Mouse (Mus musculus) heart, embryonic 10.5 days (tissue): ENCODE measurements at regions not wholly inside any gene's neighbourhood (a gene's known extent, or its start where the extent isn't known, plus 50 kb on each side); places are given as distances from the start of the nearest gene placed in this dataset.

Source experiments
- DNase-seq: peaks from one replicate; pipeline ENCODE4 v3.0.0-alpha.2; 2017; ENCODE audit warnings: low spot score
- H3K27ac ChIP-seq: fragments of 300-500 bp; sonication (generic); 2 replicates; pipeline ENCODE4 v1.5.1; 2016; ENCODE audit warnings: mild to moderate bottlenecking
- H3K27me3 ChIP-seq: fragments of 300-500 bp; sonication (generic); 2 replicates; pipeline ENCODE4 v1.6.1; 2016; ENCODE audit warnings: mild to moderate bottlenecking; ENCODE audit not compliant: poor library complexity, insufficient read depth, severe bottlenecking
- H3K36me3 ChIP-seq: fragments of 300-500 bp; sonication (generic); 2 replicates; pipeline ENCODE4 v1.6.1; 2016; ENCODE audit warnings: mild to moderate bottlenecking, moderate library complexity
- H3K4me1 ChIP-seq: fragments of 300-500 bp; sonication (generic); 2 replicates; pipeline ENCODE4 v1.6.1; 2016; ENCODE audit warnings: mild to moderate bottlenecking
- H3K4me3 ChIP-seq: fragments of 300-500 bp; sonication (generic); 2 replicates; pipeline ENCODE4 v1.5.1; 2016; ENCODE audit warnings: mild to moderate bottlenecking, moderate library complexity
- H3K9me3 ChIP-seq: fragments of 300-500 bp; sonication (generic); 2 replicates; pipeline ENCODE4 v1.6.1; 2016; ENCODE audit warnings: mild to moderate bottlenecking, moderate library complexity
- WGBS: fragments of 180-500 bp; shearing (Covaris S2); methylation state at CpG from one replicate; pipeline ENCODE4 v1.1.7; 2016; 5-methylcytosine and 5-hydroxymethylcytosine counted together

DNA sequence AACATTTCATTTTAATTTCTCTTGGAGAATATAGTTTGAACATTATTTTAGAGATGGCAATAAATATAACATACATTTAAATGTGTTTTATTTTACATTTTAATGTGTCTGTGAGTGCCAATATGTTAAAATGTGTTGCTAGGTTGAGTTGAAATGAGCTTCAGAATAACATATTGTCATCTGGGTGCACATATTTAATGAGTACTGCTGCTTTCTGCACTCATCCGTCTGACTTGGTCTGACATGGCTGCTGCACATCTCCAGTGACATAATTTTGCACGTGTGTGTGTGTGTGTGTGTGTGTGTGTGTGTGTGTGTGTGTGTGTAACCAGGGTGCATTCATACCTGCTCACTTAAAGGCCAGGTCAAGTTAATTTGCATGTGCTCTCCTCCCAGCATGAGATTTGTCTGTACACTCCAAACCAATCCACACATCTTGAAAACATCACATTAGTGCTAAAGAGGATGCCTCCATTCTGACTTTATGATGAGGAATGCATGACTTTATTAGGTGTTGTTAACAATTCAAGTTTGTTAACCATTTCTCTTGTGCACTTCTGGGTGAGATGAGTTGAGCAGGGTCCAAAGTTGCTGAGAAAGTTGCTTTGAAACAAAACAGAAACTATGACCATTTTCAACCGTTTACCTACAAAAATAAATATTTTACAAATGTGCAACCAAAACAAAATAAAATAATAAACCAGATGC, 334.6 kb downstream of the C1d start:
- Histone ChIP-seq H3K9me3 (no peaks in the 10 kb centered on the region), H3K27me3 (no peaks in the 10 kb centered on the region), H3K4me1 (no peaks in the 10 kb centered on the region), H3K4me3 (no peak overlapping the region), H3K27ac (no peak overlapping the region), H3K36me3 (no peaks in the 10 kb centered on the region)
- 52% methylated on average over 3 of the region's 3 CpGs for WGBS
- DNase-seq: no peak

DNA sequence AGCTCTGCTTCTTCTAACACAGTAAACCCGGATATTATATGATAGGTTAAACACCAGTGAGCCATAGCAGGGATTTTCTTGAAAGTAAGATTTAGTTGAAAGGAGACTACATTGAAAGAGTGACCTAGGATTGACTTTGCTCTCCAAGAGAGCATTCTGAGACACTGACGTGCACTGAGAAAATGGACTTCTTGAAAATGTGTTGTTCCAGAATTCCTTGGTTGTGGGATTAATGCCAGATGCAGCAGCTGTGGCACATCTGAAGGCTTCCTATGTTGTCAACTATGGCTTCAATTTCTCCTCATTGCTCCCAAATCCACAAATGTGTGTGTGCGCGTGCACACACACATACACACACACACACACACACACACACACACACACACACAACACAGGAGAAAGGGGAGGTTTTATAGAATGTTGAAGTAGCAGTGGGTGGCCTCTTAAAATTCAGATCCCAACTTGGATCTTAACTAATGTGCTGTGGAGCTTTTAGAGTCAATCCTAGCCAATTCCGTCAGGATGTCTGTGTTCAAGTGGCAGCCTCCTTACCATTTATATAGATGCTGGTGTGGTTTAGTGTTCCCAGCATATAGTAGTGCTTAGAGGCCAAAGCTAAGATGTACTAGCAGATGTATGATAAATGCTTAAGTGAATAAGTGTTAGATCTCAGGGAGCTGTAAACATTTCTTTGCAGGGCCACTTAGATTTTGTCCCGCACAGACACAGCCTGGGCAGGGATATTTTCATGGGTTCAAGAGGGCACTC, 346.5 kb downstream of the C1d start:
- H3K27me3 ChIP-seq: no peaks in the 10 kb centered on the region
- 81% methylated on average over 6 of the region's 6 CpGs for WGBS
- H3K27ac ChIP-seq: no peak overlapping the region
- H3K4me3 ChIP-seq: no peak overlapping the region
- no peaks in the 10 kb centered on the region for H3K9me3 ChIP-seq
- no peak for DNase-seq
- H3K36me3 ChIP-seq: no peaks in the 10 kb centered on the region
- no peaks in the 10 kb centered on the region for H3K4me1 ChIP-seq

- H3K27ac ChIP-seq: no peak overlapping the region
- no peaks in the 10 kb centered on the region for H3K27me3 ChIP-seq
- H3K4me1 ChIP-seq: no peaks in the 10 kb centered on the region
- WGBS: 73% methylated on average over 3 of the region's 3 CpGs
- H3K36me3 ChIP-seq: no peaks in the 10 kb centered on the region
- no peaks in the 10 kb centered on the region for H3K9me3 ChIP-seq
- no peak overlapping the region for H3K4me3 ChIP-seq
- no peak for DNase-seq
Observed at GRCm38 (mm10) chr11:17620462-17621248, 333.0 kb downstream of the Etaa1 start.

DNA sequence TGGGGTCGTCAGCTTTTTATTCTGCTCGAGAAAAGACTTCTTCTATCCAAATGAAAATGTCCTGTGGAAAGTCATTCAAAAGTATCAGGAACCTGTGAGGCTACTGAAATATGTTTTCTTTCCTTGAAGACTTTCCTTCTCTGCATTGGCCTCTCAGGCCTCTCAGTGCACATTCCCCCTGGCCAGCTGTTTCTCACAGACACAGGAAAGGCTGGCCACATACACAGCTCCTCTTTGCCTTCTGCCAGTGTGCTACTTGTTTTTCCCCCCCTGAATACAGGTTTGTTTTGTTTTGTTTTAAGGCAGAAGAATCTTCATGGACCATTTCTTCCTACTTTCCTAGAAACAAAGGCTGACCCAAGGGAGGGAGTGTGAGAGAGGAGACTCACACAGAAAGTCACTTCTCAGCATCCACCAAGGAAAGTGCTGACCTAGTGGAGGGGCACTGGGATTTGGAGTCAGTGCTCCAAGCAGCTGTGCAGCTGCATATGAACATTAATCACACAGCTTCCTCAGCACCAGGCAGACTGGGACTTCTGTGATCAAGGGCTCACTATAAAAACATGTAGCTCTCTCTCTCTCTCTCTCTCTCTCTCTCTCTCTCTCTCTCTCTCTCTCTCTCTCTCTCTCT, 324.0 kb downstream of the Etaa1 start:
- no peaks in the 10 kb centered on the region for H3K36me3 ChIP-seq
- H3K27me3 ChIP-seq: no peaks in the 10 kb centered on the region
- H3K9me3 ChIP-seq: no peaks in the 10 kb centered on the region
- H3K27ac ChIP-seq: no peak overlapping the region
- WGBS: 64% methylated on average over 2 of the region's 2 CpGs
- H3K4me1 ChIP-seq: no peaks in the 10 kb centered on the region
- no peak for DNase-seq
- H3K4me3 ChIP-seq: no peak overlapping the region

GRCm38 (mm10) chr11:17630172-17630553, 323.5 kb downstream of the Etaa1 start:
- Histone ChIP-seq H3K9me3 (no peaks in the 10 kb centered on the region), H3K27ac (no peak overlapping the region), H3K27me3 (no peaks in the 10 kb centered on the region), H3K4me1 (no peaks in the 10 kb centered on the region), H3K36me3 (no peaks in the 10 kb centered on the region), H3K4me3 (no peak overlapping the region)
- WGBS: no CpG with 5 or more reads among the region's 1 CpGs
- DNase-seq: no peak

DNA sequence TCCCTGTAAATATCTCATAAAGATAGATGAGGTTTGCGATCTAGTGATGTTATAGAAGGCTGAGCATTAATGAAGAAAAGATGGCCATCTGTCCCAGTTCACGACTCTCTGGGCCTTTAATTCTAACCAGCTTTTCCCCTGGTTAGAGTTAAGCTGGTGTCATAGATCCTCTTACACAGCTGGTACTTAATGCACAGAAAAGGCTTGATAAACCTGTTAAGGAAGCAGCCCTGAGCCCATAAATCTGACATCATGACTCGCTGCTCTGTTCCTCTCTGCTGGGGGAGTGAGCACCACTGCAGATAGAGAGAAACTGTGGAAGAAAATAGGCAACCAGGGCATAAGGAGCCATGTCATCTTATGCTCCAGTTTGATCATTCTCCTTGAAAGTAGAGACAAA, 316.5 kb downstream of the Etaa1 start:
- WGBS: 65% methylated on average over 3 of the region's 3 CpGs

DNA sequence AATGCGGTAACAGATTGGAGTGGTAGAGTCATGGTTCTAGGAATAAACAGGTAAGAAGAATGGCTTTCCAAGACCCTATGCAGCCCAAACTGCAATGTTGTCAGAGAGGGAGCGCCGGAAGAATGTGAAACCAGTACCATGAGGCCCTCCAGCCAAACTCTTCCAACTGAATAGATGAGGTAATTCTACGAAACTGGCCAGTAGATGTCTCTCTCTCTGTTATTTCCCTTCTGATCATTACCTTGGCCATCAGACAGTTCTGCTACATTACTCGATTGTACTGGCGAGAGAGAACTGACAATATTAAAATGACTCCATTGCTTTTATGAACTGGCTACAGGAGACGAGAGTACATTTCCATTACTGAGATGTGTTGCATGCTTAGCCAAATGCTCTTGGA, 313.8 kb downstream of the Etaa1 start:
- WGBS: 67% methylated on average over 7 of the region's 7 CpGs
- no peak for DNase-seq
- Histone ChIP-seq H3K27ac (no peak overlapping the region), H3K4me3 (no peak overlapping the region), H3K4me1 (no peaks in the 10 kb centered on the region), H3K36me3 (no peaks in the 10 kb centered on the region), H3K9me3 (no peaks in the 10 kb centered on the region), H3K27me3 (no peaks in the 10 kb centered on the region)

More for the DNA sequence above, 316.5 kb downstream of the Etaa1 start:
- H3K36me3 ChIP-seq: no peaks in the 10 kb centered on the region
- H3K4me1 ChIP-seq: no peaks in the 10 kb centered on the region
- no peaks in the 10 kb centered on the region for H3K27me3 ChIP-seq
- no peak for DNase-seq
- H3K4me3 ChIP-seq: no peak overlapping the region
- H3K9me3 ChIP-seq: no peaks in the 10 kb centered on the region
- H3K27ac ChIP-seq: no peak overlapping the region

DNA sequence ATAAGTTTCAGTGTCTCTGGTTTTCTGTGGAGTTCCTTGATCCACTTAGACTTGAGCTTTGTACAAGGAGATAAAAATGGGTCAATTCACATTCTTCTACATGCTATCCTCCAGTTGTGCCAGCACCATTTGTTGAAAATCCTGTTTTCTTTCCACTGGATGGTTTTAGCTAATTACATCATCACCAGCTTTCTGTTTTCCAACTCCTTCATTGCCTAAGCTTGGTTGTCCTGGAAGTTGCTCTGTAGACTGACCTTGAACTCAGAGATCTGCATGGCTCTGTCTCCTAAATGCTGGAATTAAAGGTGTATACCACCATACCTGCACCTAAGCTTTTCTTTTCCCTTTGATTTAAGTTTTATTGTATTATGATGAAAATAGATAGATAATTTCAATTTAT, 306.2 kb downstream of the Etaa1 start:
- H3K27me3 ChIP-seq: no peaks in the 10 kb centered on the region
- H3K27ac ChIP-seq: no peak overlapping the region
- H3K9me3 ChIP-seq: no peaks in the 10 kb centered on the region
- H3K4me3 ChIP-seq: no peak overlapping the region
- H3K36me3 ChIP-seq: no peaks in the 10 kb centered on the region
- no peak for DNase-seq
- no peaks in the 10 kb centered on the region for H3K4me1 ChIP-seq

DNA sequence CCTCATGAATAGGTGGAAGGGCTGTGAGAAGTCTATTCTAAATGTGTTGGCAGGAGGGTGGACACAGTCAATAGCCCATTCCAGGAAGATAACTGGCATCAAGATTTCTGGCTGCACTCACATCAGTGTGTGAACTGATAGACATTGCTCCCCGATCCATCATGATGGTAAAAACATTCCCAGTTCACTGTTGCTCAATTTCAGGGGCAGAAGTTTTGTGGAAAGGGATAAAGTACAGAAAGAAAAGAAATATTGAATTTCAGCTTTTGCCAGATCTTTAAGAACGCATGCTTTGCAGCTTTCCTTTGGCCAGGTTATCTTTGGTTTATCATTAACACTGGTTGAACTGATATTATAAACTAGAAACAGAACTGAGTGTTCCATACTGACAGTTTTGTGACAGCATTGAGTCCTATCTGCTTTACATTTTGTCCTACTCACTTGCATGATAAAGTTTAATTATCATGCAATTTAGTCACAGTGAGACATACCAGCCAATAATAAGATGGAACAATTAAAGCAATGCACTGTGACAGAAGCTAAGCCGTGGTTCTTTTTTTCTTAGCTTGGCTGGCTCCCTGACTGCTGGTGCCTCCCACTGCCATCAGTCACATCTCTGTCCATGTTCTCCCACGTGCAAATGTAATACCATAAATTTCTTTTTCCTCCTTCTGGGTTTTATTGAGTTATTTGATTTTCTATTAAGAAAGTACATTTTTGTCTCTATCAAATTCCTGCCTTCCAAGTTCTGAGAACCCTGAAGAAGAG, 302.1 kb downstream of the Etaa1 start:
- Histone ChIP-seq H3K9me3 (no peaks in the 10 kb centered on the region), H3K27me3 (no peaks in the 10 kb centered on the region), H3K4me3 (no peak overlapping the region), H3K4me1 (no peaks in the 10 kb centered on the region), H3K27ac (no peak overlapping the region), H3K36me3 (no peaks in the 10 kb centered on the region)
- WGBS: 75% methylated on average over 4 of the region's 4 CpGs
- DNase-seq: no peak

DNA sequence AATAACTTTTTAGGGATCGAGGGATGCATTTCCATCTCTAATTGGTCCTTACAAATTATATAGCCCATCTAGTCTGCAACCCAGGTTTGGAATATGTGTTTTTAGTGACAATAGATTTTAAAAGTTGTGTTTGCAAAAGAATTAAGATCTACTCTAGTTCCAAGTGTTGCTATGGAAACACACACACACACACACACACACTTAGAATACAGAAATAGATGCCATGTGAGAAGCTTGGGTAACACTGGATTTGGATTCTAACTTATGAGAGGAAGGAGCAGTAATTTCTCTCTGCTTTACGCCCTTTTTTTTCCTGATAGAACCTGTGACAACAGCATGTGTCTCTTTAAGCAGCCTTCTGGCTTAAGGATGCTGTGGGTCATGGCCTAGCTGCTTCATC, 297.8 kb downstream of the Etaa1 start:
- Histone ChIP-seq H3K4me3 (no peak overlapping the region), H3K9me3 (no peaks in the 10 kb centered on the region), H3K36me3 (no peaks in the 10 kb centered on the region), H3K27me3 (no peaks in the 10 kb centered on the region), H3K27ac (no peak overlapping the region), H3K4me1 (no peaks in the 10 kb centered on the region)
- DNase-seq: no peak
- 92% methylated on average over 2 of the region's 2 CpGs for WGBS

- no peaks in the 10 kb centered on the region for H3K4me1 ChIP-seq
- H3K4me3 ChIP-seq: no peak overlapping the region
- H3K27me3 ChIP-seq: no peaks in the 10 kb centered on the region
- WGBS: 86% methylated on average over 3 of the region's 3 CpGs
- no peaks in the 10 kb centered on the region for H3K9me3 ChIP-seq
- H3K36me3 ChIP-seq: no peaks in the 10 kb centered on the region
- no peak for DNase-seq
- no peak overlapping the region for H3K27ac ChIP-seq
Observed at GRCm38 (mm10) chr11:17657720-17658119, 296.0 kb downstream of the Etaa1 start.

GRCm38 (mm10) chr11:17658289-17658688, 295.4 kb downstream of the Etaa1 start:
- Histone ChIP-seq H3K36me3 (no peaks in the 10 kb centered on the region), H3K4me1 (no peaks in the 10 kb centered on the region), H3K4me3 (no peak overlapping the region), H3K9me3 (no peaks in the 10 kb centered on the region), H3K27me3 (no peaks in the 10 kb centered on the region), H3K27ac (no peak overlapping the region)
- no peak for DNase-seq
- WGBS: 82% methylated on average over 3 of the region's 3 CpGs
